Mouse (Mus musculus) kidney, embryonic 14.5 days (tissue): Measurements from ENCODE around the gene R3hcc1l. TPM values are rescaled to one million over a fixed set of nuclear protein-coding genes. Genes with fewer than 3 reads are reported as not detected.

ENCODE experiments used
- ATAC-seq: fragments of 200-750 bp; cut with Nextera tagmentation; 2 replicates; pipeline ENCODE4 v1.8.0; 2017; ENCODE audit warnings: moderate number of reproducible peaks, mild to moderate bottlenecking, moderate TSS enrichment, moderate library complexity; ENCODE audit not compliant: low FRiP score, low TSS enrichment
- H3K27ac ChIP-seq: fragments of 300-500 bp; sonication (generic); 2 replicates; pipeline ENCODE4 v1.5.1; 2014; ENCODE audit warnings: low read depth, mild to moderate bottlenecking, low read length, moderate library complexity, mixed read lengths
- H3K27me3 ChIP-seq: fragments of 300-500 bp; sonication (generic); 2 replicates; pipeline ENCODE4 v1.6.1; 2014; ENCODE audit warnings: mild to moderate bottlenecking, low read length; ENCODE audit not compliant: control insufficient read depth, insufficient read depth
- H3K36me3 ChIP-seq: fragments of 300-500 bp; sonication (generic); 2 replicates; pipeline ENCODE4 v1.6.1; 2014; ENCODE audit warnings: low read length, mixed read lengths; ENCODE audit not compliant: control insufficient read depth, insufficient read depth
- H3K4me1 ChIP-seq: fragments of 300-500 bp; sonication (generic); 2 replicates; pipeline ENCODE4 v1.6.1; 2014; ENCODE audit warnings: low read length, mixed read lengths; ENCODE audit not compliant: control insufficient read depth, insufficient read depth
- H3K4me2 ChIP-seq: fragments of 300-500 bp; sonication (generic); replicated peaks from 2 replicates; pipeline ENCODE4 v1.6.1; 2014; ENCODE audit warnings: low read depth, mild to moderate bottlenecking, low read length
- H3K4me3 ChIP-seq: fragments of 300-500 bp; sonication (generic); 2 replicates; pipeline ENCODE4 v1.5.1; 2014; ENCODE audit warnings: mild to moderate bottlenecking, low read length
- H3K9ac ChIP-seq: fragments of 300-500 bp; sonication (generic); 2 replicates; pipeline ENCODE4 v1.6.1; 2014; ENCODE audit warnings: low read depth, mild to moderate bottlenecking, low read length, moderate library complexity
- H3K9me3 ChIP-seq: fragments of 300-500 bp; sonication (generic); 2 replicates; pipeline ENCODE4 v1.6.1; 2016; ENCODE audit warnings: low read length; ENCODE audit not compliant: control insufficient read depth
- WGBS: fragments of 180-500 bp; shearing (Covaris S2); extraction: QIAGEN DNeasy Blood & Tissue Kit; methylation state at CpG from one replicate; pipeline ENCODE4 v1.1.7; 2014; 5-methylcytosine and 5-hydroxymethylcytosine counted together
- polyA plus RNA-seq: library from polyadenylated mRNA; unstranded; fragments of >200 nt; fragmentation: Nextera tagmentation; extraction: Ambion mirVana; gene quantifications from 2 replicates; pipeline ENCODE4 v1.2.1, GENCODE M21; 2014

The R3hcc1l gene
- polyA plus RNA-seq, 1 experiment from 2014 or later = 22.7 TPM

DNA sequence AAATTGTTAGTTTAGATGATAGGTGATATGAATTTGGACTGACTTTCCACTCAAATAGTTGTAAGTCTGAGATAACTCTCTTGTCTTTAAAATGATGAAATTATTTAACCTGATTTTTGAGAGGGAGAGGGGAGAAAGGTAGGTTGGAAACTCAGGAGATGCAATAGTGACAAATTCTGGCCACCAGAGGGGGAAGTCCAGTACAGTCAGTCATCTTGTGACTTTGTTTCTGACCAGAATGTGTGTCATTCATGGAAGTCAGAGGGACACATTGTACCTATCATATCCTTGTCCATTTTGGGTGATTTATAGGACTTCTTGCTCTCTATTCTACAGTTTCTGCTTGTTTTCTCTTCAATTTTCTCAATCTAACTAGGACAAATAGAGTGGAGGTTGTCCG is 19.0 kb downstream of the R3hcc1l start:
- no peaks in the 10 kb centered on the region for H3K9me3 ChIP-seq
- H3K4me1 ChIP-seq = peaks cover 3% of the 10 kb centered on the region; the same call in 1 of the 2 replicates
- ATAC-seq = no peak
- no peak overlapping the region for H3K9ac ChIP-seq
- no peak overlapping the region for H3K27ac ChIP-seq
- H3K4me3 ChIP-seq = no peak overlapping the region
- H3K4me2 ChIP-seq = no peak overlapping the region
- no peaks in the 10 kb centered on the region for H3K27me3 ChIP-seq
- 86% methylated on average over 1 of the region's 1 CpGs for WGBS
- H3K36me3 ChIP-seq = no peaks in the 10 kb centered on the region

DNA sequence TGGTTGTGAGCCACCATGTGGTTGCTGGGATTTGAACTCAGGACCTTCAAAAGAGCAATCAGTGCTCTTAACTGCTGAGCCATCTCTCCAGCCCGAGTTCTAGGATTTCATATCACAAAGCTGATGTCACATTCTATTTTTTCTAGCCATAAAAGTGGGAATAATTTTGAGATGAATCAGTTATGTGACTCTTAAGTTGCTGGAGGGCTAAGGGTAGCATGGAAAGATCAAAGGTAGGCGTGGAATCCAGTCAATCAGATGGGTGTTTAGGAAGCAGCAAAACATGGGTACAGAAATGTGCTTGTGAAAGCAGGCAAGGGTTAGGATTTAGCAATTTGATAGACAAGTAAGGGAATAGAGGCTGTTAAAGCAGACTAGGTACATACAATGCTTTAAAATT is 20.4 kb downstream of the R3hcc1l start:
- no peaks in the 10 kb centered on the region for H3K36me3 ChIP-seq
- peaks cover 3% of the 10 kb centered on the region; the same call in 1 of the 2 replicates for H3K4me1 ChIP-seq
- ATAC-seq = no peak
- no peaks in the 10 kb centered on the region for H3K27me3 ChIP-seq
- no peak overlapping the region for H3K9ac ChIP-seq
- no peaks in the 10 kb centered on the region for H3K9me3 ChIP-seq
- WGBS = 79% methylated on average over 2 of the region's 2 CpGs
- no peak overlapping the region for H3K27ac ChIP-seq
- H3K4me2 ChIP-seq = no peak overlapping the region
- no peak overlapping the region for H3K4me3 ChIP-seq

DNA sequence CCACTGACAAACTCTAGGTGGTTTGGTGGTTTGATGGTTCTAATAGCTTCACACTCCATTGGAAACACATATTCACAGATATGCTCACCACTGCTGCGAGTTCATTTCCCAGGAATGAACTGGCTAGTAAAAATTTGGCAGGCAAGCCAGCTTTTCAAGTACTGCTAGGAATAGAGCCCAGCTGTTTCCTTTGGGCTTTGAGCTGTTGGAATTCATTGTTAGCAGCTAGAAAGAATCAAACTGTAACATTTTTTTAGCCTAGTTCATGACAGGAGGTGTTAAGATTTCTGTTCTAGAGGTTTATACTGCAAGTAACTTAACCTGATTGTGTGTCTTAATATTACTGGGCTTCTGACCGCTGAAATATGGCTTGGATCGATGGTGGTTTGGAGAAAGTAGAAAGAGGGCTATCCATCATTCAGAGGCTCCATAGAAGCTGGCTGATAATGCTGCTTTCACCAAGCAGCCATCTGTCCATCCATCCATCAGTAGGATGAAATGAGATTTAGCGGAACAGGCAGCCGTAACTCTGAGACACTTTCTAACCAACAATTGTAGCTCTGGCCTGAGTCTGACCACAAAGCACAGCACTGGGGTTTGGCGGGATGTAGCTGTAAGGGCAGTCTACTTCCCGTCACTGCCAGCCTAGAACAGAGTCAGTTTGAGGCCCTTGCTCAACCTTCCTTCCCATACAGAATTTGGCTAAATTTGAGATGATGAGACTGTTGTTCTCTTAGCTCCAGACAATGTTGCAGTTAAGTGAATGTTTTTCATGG is 21.0 kb downstream of the R3hcc1l start:
- no peak overlapping the region for H3K9ac ChIP-seq
- peaks cover 3% of the 10 kb centered on the region; the same call in 1 of the 2 replicates for H3K4me1 ChIP-seq
- no peaks in the 10 kb centered on the region for H3K27me3 ChIP-seq
- H3K36me3 ChIP-seq = no peaks in the 10 kb centered on the region
- H3K27ac ChIP-seq = no peak overlapping the region
- 76% methylated on average over 7 of the region's 7 CpGs for WGBS
- H3K4me3 ChIP-seq = no peak overlapping the region
- H3K4me2 ChIP-seq = no peak overlapping the region
- ATAC-seq = no peak
- no peaks in the 10 kb centered on the region for H3K9me3 ChIP-seq

DNA sequence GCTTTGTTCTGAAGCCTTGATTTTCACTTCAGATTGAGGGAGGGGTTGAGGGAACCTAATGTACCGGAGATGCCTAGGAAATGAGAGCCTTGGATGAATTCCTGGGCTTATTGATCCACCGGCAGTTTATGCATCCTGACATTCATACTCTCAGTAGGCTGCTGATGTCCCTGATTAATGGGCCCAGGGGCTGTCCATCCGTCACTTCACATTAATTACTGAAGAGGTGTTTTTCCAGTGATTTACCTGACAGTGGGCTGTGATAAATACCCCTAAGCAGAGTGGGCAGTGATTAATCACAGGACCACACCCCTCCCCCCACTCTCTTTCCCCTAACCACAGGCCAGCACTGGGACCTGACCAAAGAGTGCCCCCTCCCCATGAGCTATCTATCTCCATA is 22.1 kb downstream of the R3hcc1l start:
- Histone ChIP-seq H3K9ac (no peak overlapping the region), H3K4me1 (peaks cover 3% of the 10 kb centered on the region; the same call in 1 of the 2 replicates), H3K4me3 (no peak overlapping the region), H3K9me3 (no peaks in the 10 kb centered on the region), H3K36me3 (no peaks in the 10 kb centered on the region), H3K27me3 (no peaks in the 10 kb centered on the region), H3K4me2 (no peak overlapping the region), H3K27ac (no peak overlapping the region)
- no peak for ATAC-seq
- WGBS = 30% methylated on average over 3 of the region's 3 CpGs

DNA sequence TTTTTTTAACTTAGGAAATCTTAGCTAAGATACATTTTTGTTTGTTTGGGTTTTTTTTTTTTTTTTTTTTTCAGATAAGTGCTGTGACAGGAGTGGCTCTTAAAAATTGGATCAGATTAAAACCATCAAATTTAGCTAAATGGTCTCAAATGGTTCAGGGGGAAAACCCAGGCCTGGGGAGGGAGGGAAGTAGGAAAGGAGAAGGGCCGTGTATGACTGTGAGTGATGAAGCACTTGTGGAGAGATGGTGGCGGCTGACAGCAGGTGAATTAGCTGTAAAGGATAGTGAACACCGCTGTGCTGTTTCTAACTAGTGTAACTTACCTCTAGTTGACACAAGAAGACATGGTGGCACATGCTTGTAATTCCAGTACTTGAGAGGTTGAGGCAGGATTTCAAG is 40.1 kb downstream of the R3hcc1l start:
- no peaks in the 10 kb centered on the region for H3K4me1 ChIP-seq
- H3K27ac ChIP-seq = no peak overlapping the region
- no peak overlapping the region for H3K9ac ChIP-seq
- ATAC-seq = no peak
- H3K9me3 ChIP-seq = no peaks in the 10 kb centered on the region
- 87% methylated on average over 3 of the region's 3 CpGs for WGBS
- H3K27me3 ChIP-seq = no peaks in the 10 kb centered on the region
- H3K4me2 ChIP-seq = no peak overlapping the region
- peaks cover 10% of the 10 kb centered on the region for H3K36me3 ChIP-seq
- no peak overlapping the region for H3K4me3 ChIP-seq

DNA sequence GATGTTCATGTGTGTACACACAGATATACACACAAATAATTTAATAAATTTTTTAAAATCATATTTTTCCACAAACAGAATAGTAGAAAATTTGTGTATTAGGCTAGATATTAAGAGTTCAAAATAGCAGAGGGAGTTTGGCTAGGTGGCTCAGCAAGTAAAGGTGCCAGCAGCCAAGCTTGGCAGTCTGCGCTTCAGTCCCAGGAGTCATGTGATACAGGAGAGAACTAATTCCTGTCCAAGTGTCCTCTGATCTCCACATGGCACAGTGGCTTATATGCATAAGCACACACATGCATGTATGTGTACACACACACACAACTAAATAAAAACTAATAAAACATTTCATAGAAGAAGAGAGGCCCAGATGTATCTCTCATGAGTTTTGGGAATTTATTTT is 43.4 kb downstream of the R3hcc1l start:
- Histone ChIP-seq H3K9me3 (no peaks in the 10 kb centered on the region), H3K9ac (no peak overlapping the region), H3K36me3 (peaks cover 10% of the 10 kb centered on the region), H3K4me1 (no peaks in the 10 kb centered on the region), H3K4me2 (no peak overlapping the region), H3K27me3 (no peaks in the 10 kb centered on the region), H3K27ac (no peak overlapping the region), H3K4me3 (no peak overlapping the region)
- no peak for ATAC-seq
- 100% methylated on average over 1 of the region's 1 CpGs for WGBS

DNA sequence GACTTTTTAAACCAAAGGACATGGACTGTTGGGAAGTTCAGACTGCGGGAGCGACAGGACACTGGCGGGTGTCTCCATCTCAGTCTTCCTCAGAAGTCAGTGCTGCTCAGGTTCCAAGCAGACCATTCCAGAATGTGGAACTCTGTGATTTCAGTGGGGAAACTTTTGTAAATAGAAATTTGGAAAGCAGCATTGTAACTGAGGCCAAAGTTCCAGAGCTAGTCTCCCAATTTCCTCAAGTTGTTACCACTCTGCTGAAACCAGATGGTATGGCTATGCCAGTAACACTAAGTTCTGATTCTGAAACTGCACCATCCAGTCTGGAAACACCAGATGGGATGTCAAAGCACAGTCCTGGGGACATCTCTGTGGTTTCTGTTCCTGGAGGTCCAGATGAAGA is 44.4 kb downstream of the R3hcc1l start:
- H3K4me3 ChIP-seq = no peak overlapping the region
- WGBS = 97% methylated on average over 3 of the region's 3 CpGs

DNA sequence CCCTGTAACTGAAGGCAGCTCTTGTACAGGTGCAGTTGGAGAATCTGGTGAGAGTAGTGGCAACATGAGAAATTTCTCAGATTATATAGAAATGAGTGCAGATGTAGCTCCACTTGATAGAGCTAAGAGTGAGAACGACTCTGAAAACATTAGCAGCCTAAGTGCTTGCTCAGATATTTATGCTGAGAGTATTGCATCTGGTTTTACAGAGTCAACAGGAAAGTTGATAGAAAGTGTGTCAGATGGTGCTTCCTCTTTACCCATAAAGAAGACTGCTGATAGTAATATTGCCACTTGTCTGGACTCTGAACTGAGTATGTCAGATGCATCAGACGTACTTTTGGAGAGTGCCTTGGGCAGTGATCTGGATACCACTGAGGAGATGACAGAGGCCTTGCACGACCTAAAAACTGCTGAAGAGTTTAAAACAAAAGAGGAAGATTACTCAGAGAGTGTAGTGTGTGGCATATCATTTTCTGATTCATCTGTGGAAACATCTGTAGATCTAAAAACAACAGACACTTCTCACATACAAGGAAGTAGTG is 45.2 kb downstream of the R3hcc1l start:
- WGBS = 90% methylated on average over 3 of the region's 3 CpGs
- H3K36me3 ChIP-seq = peaks cover 10% of the 10 kb centered on the region
- no peak overlapping the region for H3K27ac ChIP-seq
- no peaks in the 10 kb centered on the region for H3K9me3 ChIP-seq
- no peak overlapping the region for H3K4me3 ChIP-seq
- no peaks in the 10 kb centered on the region for H3K4me1 ChIP-seq
- H3K9ac ChIP-seq = no peak overlapping the region
- H3K4me2 ChIP-seq = no peak overlapping the region
- no peak for ATAC-seq
- no peaks in the 10 kb centered on the region for H3K27me3 ChIP-seq

More for the DNA sequence above, 44.4 kb downstream of the R3hcc1l start:
- H3K27ac ChIP-seq = no peak overlapping the region
- no peak for ATAC-seq
- H3K9ac ChIP-seq = no peak overlapping the region
- H3K36me3 ChIP-seq = peaks cover 10% of the 10 kb centered on the region
- H3K9me3 ChIP-seq = no peaks in the 10 kb centered on the region
- H3K4me2 ChIP-seq = no peak overlapping the region
- no peaks in the 10 kb centered on the region for H3K4me1 ChIP-seq
- no peaks in the 10 kb centered on the region for H3K27me3 ChIP-seq

DNA sequence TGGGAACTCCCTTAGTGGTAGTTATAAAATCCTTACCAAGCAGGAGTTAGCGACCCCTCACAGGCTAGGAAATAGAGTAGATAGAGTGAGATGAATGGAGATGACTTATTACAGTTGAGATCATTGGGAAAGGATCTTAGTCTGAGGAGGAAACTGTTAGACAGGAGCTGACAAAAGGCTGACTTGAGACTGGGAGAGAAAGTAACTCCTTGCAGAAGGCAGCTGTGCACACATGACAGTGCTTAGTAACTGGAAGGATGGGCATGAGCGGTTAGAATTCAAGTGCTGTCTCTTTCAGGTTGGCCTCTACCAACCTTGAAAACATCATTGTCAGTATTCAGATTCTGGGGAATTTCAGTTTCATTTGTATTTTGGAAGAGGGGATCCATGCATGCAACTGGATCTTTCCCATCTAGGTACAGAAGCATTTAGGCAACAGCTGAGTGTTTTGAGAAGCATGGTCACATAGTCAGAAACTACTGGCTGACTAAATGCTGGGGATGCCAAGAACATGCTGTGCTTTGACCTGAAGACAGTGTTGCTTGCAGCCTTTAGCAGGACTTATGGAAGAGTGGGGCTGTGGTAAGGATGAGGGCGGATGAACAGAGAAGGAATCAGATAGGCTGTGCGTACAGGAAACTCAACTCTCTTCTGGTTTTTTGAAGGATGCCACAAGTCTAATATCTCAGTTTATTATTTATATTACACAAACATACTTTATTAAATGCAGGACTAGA is 47.9 kb downstream of the R3hcc1l start:
- Histone ChIP-seq H3K4me1 (no peaks in the 10 kb centered on the region), H3K4me2 (no peak overlapping the region), H3K27ac (no peak overlapping the region), H3K27me3 (no peaks in the 10 kb centered on the region), H3K9ac (no peak overlapping the region), H3K9me3 (no peaks in the 10 kb centered on the region), H3K4me3 (no peak overlapping the region), H3K36me3 (peaks cover 10% of the 10 kb centered on the region)
- 91% methylated on average over 4 of the region's 4 CpGs for WGBS
- ATAC-seq = no peak
